Mouse (Mus musculus) left cerebral cortex, postnatal 36 days (tissue): ENCODE measurements around the gene Kiss1r. TPM values are rescaled to one million over a fixed set of nuclear protein-coding genes. Genes with fewer than 3 reads are reported as not detected.

Source experiments
- DNase-seq, 2 experiments: peaks; one replicate each; pipeline ENCODE4 v3.0.0; 2021 to 2022; ENCODE audit warnings: low spot score in 2 of 2, mixed read lengths in 1 of 2
- intact Hi-C: fragments of 180-260 bp; cut with DNase I; formaldehyde crosslinking; loops from one replicate; pipeline ENCODE4 v1.15.1; 2025
- total RNA-seq, 2 experiments: library from RNA; stranded (reverse); gene quantifications; 2 replicates each; pipeline ENCODE4 v1.2.3; 2021

Gene Kiss1r
- total RNA-seq, 2 experiments from 2014 or later: 6.7 to 8.2 TPM

DNA sequence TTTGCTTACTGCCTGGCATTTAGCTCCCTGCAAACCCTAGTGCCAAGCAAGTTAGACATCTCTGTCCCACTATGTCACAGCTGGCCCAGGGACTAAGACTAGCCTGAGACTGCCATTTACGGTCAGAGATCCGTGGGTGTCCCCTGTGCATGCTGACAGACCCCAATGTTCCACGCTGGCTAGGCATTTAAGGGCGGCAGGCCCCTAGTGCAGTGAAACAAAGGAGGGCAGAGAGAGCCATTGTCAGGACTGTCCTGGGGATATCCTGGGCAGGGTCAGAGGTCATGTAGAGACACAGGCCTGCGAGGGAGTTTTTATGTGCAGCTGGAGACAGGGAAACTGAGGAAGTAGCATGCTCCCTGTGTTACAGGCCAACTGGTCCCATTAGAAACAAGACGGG lies 17.1 kb downstream of the Kiss1r start:
- intact Hi-C loops: no loop called here
- no peak for DNase-seq

DNA sequence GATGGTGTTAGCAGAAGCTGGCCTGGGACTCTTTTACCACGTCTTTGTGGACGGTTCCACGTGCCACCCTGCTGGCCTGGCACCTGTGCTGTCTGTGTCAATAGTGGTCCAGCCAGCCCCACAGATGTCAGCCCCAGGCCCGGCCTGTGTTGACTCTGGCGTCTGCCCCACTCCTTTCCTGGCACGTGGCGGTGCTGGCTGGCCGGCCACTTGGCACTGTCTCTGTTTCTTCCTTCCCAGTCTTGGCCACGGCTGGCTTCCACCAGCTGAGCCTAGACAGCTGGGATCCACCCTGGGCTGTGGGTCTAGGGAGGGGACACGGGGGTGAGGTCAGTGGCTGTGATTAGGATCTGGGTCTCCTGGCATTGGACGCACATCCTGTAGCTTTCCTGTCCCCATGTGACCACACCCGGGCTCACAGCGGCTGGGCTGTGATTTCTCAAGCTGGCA lies 17.5 kb downstream of the Kiss1r start:
- DNase-seq: peak; percentile 60 to 65

DNA sequence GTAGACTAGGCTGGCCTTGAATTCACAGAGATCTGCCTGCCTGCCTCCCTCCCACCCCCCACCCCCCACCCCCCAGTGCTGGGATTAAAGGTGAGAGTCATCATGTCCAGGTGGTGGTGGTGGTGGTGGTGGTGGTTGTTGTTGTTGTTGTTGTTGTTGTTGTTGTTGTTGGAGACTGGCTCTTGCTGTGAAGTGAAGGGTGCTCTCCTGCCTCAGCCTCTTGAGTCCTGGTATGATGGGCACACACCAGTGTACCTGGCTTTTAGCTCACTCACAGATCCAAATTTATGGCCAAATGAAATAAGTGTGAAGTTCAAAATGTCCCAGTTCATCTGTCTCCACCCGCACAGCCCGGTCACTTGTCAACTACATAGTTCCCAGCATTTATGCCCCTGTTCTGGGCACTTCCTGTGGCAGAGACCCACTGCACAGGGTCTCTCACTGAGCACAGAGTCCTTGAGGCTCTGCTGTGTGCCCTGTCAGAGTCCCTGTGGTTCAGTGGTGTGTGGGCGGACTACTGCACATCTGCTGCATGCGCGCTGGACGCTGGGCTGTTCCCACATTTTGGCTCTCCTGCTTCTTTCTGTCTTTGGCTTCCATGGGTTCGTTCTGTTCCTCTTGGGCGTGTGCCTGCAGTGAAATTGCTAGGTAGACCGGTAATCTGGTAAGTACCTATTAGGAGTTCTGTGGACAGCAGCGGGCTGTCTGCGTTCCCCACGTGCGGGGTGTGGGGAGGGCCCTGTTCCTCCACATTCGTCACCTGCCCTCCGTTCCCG lies 18.2 kb downstream of the Kiss1r start:
- no peak for DNase-seq
- intact Hi-C loops: no loop called here

More for the DNA sequence above, 17.5 kb downstream of the Kiss1r start:
- intact Hi-C loops: no loop called here

DNA sequence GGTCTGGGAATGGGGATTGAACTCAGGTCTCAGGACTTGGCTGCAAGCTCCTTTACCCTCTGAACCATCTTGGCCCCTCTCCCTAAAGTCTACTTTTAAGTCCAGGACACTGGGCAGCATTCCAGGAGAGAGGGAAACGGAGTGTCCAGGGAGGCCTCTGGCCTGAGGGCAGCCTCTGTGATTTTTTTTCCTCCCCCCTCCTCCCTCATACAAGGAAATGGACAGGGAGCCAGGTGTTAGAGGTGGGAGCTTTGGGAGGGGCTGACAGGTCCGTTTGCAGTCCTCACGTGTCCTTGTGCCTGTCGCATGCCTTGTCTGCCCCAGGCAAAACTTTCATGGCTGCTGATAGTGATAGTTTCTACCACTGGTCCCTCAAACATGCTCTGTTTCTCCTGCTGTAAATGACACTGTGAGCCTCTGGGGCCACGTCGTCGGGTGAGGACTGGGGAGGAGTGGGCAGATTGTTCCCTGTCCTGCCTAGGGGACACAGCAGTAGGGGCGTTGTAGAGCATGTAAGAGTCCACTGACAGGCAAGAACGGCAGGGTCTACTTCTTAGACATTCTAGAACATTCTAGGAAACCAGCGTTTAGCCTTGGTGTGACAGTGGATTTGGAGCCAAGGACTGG lies 19.6 kb downstream of the Kiss1r start:
- intact Hi-C loops: no loop called here
- DNase-seq: no peak

DNA sequence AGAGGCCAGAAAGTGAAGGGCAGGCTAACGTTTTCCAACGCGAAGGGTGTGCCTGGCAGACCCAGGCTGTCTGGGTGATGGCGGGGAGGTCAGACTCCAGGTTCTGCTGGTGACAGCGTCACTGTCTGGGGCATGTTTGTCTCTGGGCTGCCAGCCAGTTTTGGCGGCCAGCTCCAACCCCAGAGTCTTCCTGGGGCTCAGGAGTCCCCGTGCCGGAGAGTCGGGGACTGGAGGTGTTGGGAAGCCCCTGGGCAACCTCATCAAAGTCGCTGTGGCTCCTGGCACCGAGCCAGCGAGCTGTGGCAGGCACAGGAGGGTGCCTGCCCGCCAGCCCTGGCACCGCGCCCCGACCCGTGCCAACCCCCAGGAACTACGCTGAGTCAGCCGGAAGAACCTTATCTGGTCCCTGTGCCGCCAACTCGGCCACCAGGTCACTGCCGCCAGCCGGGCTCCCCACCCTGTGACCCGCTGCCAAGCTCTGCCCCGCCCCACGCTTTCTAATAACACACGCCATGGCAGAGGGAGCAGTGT lies 20.2 kb downstream of the Kiss1r start:
- DNase-seq: no peak
- intact Hi-C loops: no loop called here

DNA sequence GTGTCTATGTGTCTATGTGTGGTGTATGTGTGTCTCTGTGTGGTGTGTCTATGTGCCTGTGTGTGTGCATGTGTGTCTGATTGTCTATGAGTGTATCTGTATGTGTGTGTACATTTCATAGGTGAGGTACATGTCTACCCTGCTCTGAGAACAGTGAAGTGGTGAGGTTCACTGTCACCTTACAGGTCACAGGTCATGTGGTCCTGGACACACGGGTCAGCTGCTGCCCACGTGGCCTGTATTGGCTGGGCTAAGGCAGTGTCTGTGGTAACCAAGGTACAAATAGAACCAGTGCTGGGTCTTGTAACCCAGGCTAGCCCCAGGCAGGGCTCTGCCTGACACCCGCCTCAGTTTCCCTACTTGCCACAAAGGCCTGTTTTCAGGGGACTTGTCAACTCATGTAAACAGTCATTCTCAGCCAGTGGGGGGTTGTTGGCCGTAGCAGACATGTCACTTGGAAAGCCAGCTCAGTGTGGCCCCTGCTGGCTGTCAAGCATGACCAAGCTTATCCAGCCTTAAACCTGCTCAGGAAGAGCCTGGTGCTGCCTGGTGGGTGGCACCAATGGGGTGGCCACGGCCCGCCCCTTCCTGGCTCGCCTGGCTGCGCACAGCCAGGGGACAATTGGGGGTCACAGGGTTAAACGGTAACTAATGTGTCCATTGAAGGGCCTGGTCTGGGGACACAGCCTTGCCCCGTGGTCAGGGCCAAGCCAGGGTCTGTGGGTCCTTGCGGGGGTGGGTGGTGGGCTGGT lies 21.2 kb downstream of the Kiss1r start:
- DNase-seq: no peak
- intact Hi-C loops: no loop called here

DNA sequence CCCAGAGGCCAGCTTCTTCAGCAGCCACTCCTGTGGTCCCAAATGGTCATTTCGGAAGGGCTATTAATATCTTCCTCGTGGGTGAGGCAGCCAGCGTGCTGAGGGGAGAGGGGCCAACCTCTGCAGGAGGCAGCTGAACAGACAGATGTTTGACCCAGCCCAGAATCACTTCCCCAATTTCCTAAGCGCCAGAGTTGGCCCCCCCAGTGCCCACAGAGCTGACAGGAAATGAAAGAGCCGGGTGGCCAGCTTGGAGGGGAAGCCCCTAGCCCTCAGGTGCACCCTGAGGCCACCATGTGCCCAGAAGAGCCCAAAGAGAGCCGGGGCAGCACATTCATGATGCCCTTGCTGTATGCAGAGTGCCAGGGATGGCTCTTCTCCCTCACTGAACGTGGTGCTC lies 24.0 kb downstream of the Kiss1r start:
- intact Hi-C loops: no loop called here
- DNase-seq: no peak

DNA sequence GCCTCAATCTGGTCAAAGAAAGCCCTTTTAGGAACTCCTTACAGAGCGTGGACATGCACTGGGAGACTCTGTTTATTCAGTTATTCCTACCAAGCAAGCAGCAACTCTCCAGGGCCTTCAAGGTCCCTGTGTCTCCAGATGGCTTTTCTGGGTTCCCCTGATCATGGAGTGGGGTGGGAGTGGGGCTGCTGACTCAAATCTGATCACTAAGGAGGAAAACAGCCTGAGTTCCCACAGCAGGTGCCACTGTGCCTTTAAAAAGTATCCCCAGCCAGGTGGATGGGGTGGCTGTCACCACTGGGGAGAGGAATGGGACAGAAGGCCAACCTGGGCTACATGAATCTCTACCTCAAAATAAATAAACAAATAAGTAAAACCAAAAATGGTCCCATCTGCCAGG lies 26.2 kb downstream of the Kiss1r start:
- intact Hi-C loops: no loop called here
- no peak for DNase-seq

DNA sequence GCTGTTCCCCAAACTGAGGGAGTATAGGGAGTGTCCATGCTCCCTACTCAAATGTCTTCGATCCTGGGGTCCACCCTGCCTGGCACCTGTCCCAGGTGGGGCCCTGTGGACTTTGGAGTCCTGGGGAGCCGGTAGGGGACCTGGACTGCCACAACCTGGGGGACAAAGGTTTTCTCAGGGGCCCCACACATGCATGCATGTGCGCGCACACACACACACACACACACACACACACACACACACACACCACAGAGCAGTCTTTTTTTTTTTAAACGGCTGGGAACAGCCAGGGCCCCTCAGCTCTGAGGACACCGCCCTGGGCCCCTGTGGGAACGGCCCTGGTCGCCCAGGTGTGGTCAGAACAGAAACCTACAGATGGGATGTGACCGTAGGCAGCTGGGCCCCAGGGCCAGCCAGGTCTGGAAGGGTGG lies 26.7 kb downstream of the Kiss1r start:
- intact Hi-C loops: no loop called here
- no peak for DNase-seq

DNA sequence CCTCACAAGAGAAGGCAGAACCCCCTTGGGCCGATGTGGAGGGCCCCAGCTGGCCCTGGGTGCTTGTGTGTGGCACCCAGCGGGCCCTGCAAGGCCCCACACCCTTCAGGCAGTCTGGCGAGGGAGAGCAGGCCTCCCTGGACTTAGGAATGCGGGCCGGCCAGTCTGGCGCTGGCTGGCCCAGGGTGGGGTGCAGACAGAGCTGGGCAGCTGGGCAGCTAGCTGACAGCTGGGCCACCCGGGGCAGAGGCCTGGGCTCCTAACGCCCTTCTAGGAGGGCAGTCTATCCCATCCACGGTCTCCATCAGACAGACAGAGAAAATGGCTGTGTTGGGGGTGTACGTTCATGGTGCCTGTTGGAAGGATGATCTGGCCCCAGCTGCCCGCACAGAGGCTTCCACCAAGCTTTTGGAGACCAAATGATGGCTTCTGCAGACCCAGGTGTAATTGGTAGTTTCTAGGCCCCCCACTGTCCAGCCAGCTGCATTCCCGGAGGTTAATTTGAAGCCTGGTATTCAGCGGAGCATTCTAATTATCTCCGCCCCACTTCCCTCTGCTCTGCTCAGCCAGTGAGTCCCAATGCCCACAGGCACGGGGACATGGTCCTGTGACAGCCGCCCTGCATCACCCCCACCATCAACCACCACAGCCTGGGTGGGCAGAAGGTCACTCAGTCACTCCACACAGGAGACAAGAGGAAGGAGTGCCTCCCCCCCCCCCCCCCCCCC lies 28.9 kb downstream of the Kiss1r start:
- intact Hi-C loops: no loop called here
- DNase-seq: no peak

DNA sequence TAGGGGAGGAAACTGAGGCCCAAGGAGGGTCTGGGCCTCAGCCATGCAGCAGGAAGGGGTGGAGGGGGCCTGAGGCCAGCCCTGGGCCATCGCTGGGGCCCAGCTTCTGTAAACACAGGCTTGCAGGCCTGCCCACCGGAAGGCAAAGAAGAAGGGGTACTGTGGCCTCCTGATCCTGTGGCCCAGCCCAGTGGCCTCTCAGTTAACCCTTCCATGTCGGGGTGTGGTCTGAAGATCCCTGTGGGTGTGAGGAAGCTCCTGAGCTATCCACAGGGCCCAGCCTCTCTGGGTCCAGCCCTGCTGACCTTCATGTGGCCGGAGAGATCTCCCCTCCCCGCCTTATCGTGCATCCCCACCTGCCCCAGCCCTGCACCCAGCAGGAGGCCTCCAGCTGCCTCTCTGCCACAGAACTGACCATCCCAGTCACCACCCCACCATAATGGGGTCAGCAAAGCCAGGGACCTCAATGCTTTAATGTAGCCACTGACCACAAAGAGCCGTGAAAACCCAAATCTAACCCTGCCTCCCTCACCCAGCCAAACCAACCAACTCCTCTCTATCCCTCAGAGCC lies 30.1 kb downstream of the Kiss1r start:
- intact Hi-C loops: no loop called here
- DNase-seq: no peak

DNA sequence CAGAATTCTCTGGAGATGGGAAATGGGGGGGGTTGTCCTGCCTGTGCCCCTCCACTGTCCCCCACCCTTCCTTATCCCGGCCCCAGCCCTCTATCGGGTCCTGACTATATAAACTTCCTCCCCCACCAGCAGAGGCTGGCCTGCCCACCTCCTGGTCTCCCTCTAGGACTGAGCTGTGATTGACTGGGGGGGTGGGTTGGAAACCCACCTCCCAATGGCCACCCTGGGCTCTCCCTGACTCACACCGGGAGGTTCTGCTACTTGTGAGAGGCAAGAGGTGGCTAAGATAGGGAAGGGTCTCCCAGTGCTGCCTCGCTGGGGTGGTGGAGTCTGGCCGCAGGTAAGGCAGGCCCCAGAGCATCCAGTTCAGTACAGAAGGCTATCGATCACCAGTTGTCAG lies 30.7 kb downstream of the Kiss1r start:
- intact Hi-C loops: no loop called here
- no peak for DNase-seq

DNA sequence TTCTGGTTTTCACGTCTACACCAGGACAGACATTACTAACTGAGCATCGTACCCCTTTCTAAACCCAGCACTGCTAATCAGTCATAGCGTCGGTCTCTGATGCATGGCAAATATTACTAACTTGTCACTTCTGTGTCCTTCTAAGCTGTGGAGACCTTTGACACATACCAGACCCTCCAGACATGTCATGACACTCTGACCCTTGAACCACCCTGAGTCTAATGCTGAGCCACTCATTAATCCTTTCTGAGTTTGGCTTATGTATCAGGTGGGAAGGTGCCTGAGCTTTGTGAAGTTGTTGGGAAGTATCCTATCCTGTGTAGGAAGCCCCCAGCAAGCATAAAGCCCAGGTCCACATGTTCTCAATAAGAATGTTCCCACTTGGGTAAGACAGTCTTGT lies 33.1 kb downstream of the Kiss1r start:
- intact Hi-C loops: no loop called here
- no peak for DNase-seq

DNA sequence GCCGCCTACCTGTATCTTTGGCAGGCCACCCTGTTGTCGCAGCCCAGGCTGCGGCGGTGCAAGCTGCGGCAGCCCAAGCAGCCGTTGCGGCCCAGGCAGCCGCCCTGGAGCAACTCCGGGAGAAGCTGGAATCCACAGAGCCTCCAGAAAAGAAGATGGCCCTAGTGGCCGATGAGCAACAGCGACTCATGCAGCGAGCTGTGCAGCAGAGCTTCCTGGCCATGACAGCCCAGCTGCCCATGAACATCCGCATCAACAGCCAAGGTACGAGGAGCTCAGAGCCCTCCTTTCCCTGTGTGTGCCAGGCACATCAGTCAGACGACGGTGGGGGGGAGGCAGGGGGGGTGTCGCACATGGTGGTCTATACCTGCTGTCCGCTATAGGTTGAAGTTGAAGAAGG lies 33.9 kb downstream of the Kiss1r start:
- DNase-seq: no peak
- intact Hi-C loops: no loop called here

DNA sequence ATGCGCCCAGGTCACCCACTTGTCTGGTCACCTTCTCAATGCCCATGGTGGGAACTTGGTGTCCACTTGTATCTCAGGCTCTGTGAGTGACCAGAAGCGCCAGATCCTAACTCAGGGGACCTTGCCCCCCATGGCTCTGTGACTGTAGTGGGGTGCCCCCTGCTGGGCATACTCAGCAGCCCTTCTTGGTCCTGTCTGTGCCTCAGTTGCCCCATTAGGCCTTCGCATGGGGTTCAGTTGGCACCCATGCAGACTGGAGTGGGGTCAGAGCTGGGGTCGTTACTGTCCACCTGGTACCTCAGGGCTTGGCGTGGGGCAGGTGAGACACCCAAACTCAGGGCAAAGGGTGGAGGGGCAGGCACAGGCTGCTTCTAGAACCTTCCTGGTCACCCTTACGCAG lies 37.2 kb downstream of the Kiss1r start:
- intact Hi-C loops: loop anchor here (1.0 to 2.0 kb wide), 2 partner anchors 29 to 63 kb away; partner anchors contain the start of gene Cfd
- no peak for DNase-seq

DNA sequence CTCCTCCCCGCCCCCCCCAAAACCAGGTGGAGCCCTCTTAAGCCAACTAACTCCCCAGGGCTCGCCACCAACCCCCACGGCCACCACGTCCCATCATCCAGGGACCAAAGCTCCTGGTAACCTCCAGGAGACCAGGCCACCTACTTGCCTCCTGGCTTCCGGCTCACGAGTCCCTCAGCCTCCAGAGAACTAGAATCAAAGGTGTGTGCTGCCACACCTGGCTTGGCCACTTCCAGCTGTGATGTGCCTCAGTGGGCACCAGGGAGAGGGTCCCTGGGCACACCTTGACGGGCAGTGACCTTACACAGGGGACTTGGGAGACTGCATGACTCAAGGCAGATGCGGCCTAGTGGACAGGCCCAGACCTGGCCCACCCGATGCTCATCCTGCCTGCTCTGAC lies 38.9 kb downstream of the Kiss1r start:
- DNase-seq: no peak
- intact Hi-C loops: loop anchor here (5.0 kb wide), 1 partner anchor 123 kb away; no protein-coding TSS in a partner anchor

DNA sequence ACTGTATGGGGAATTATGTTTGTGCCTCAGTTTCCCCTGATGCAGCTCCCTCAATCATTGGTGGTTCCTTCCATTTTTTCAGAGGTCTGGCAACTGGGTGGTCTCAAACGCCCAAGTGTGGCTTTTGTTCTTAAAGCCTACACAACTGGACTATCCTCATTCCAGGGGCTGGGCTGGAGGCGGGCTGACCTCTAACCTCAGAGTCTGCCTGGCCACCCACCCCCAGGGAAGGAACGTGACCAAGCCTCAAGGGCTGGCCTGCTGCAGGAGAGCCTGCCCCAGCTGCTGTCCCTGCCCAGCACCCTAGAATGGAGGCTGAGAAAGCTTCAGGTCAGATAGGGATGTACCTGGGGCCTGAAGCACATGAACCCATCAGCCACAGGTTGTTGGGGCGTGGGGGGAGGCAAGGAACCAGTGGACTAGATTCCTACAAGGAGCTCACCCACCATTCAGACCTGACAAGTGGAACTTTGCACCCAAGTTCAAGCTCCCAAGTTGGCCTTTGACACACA lies 39.9 kb downstream of the Kiss1r start:
- no peak for DNase-seq
- intact Hi-C loops: loop anchor here (5.0 kb wide), 1 partner anchor 124 kb away; no protein-coding TSS in a partner anchor

DNA sequence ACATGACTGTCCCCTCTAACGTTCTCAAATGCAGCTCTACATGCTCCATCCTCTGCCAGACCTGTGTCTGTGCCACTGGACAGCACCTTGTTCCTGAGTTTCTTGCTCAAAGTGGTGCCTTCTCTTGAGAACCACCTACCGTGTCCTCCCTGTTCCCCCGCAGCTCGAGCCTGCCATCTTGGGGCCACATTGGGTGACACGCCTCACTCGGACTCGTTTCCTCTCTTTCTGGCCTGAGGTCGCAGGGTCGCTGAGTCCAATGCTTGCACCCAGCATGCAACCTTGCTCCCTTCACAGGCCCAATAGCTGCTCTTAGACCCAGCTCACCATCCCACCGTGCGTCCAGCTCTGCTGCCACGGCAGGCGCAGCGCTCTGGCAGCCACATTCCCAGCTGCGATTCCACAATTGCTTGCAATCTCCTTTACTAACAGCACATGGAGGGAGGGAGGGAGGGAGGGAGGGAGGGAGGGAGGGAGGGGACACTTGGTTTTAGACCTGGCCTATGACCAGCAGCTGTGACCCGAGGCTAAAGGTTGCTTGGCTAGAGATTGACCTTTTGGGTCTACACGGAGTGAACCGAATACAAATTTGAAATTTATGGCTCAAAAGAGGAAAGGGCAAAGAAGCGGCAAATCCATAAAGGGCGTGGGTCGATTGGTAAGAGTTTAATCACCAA lies 41.5 kb downstream of the Kiss1r start:
- intact Hi-C loops: loop anchor here (1.0 to 5.0 kb wide), 2 partner anchors 33 to 126 kb away; no protein-coding TSS in a partner anchor

More for the DNA sequence above, 41.5 kb downstream of the Kiss1r start:
- DNase-seq: peak; percentile 65
